Mouse (Mus musculus) hindbrain, embryonic 10.5 days (tissue): Measurements from ENCODE around the gene Ciao2a. TPM values are rescaled to one million over a fixed set of nuclear protein-coding genes. Genes with fewer than 3 reads are reported as not detected.

Source experiments
- DNase-seq: peaks from one replicate; pipeline ENCODE4 v3.0.0-alpha.2; 2017; ENCODE audit warnings: low spot score
- H3K27ac ChIP-seq: fragments of 300-500 bp; sonication (generic); 2 replicates; pipeline ENCODE4 v1.5.1; 2016; ENCODE audit warnings: mild to moderate bottlenecking, moderate library complexity
- H3K27me3 ChIP-seq: fragments of 300-500 bp; sonication (generic); 2 replicates; pipeline ENCODE4 v1.6.1; 2016; ENCODE audit warnings: mild to moderate bottlenecking; ENCODE audit not compliant: poor library complexity, insufficient read depth, severe bottlenecking
- H3K36me3 ChIP-seq: fragments of 300-500 bp; sonication (generic); 2 replicates; pipeline ENCODE4 v1.6.1; 2016; ENCODE audit warnings: mild to moderate bottlenecking, moderate library complexity
- H3K4me1 ChIP-seq: fragments of 300-500 bp; sonication (generic); replicated peaks from 2 replicates; pipeline ENCODE4 v1.6.1; 2016; ENCODE audit warnings: mild to moderate bottlenecking
- H3K4me3 ChIP-seq: fragments of 300-500 bp; sonication (generic); 2 replicates; pipeline ENCODE4 v1.5.1; 2016; ENCODE audit warnings: mild to moderate bottlenecking, moderate library complexity
- H3K9me3 ChIP-seq: fragments of 300-500 bp; sonication (generic); 2 replicates; pipeline ENCODE4 v1.6.1; 2016; ENCODE audit warnings: mild to moderate bottlenecking, moderate library complexity
- WGBS: fragments of 180-500 bp; shearing (Covaris S2); methylation state at CpG from one replicate; pipeline ENCODE4 v1.1.7; 2016; 5-methylcytosine and 5-hydroxymethylcytosine counted together
- polyA plus RNA-seq: library from polyadenylated mRNA; unstranded; fragments of >200 nt; fragmentation: Nextera tagmentation; extraction: Ambion mirVana; gene quantifications from 2 replicates; pipeline ENCODE4 v1.2.1, GENCODE M21; 2016

The Ciao2a gene
- polyA plus RNA-seq, 1 experiment from 2014 or later, result 138 TPM

GRCm38 (mm10) chr9:66174985-66175384 is 48.6 kb downstream of the Ciao2a start:
- peaks cover 32% of the 10 kb centered on the region for H3K4me1 ChIP-seq
- no peaks in the 10 kb centered on the region for H3K36me3 ChIP-seq
- WGBS, result 84% methylated on average over 3 of the region's 3 CpGs
- H3K27ac ChIP-seq, result no peak overlapping the region
- DNase-seq, result no peak
- H3K4me3 ChIP-seq, result no peak overlapping the region
- H3K27me3 ChIP-seq, result no peaks in the 10 kb centered on the region
- H3K9me3 ChIP-seq, result no peaks in the 10 kb centered on the region

DNA sequence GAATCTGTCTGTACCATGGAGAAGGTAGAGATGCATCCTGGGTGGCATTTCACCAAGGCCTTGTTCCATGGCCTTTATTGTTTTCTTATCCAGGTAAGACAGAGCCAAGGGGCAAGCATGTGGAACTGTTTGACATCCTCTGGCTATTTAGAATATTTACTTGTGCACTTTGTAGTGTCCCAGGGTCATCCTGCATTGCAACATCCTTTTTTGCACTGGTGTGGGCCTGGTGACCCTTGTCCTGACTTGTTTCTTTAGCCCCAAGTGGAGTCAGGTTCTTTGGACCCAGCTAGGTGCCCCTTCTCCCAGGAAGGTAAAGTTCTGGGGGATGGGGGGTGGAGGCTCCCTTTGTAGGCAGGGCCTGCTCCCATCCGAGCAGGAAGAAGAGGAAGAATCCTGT is 51.6 kb downstream of the Ciao2a start:
- DNase-seq, result no peak
- Histone ChIP-seq H3K36me3 (no peaks in the 10 kb centered on the region), H3K27me3 (peaks cover 10% of the 10 kb centered on the region; the same call in 1 of the 2 replicates), H3K9me3 (no peaks in the 10 kb centered on the region), H3K27ac (no peak overlapping the region), H3K4me1 (peaks cover 18% of the 10 kb centered on the region; the same call in 1 of the 2 replicates), H3K4me3 (no peak overlapping the region)
- 20% methylated on average over 1 of the region's 1 CpGs for WGBS

DNA sequence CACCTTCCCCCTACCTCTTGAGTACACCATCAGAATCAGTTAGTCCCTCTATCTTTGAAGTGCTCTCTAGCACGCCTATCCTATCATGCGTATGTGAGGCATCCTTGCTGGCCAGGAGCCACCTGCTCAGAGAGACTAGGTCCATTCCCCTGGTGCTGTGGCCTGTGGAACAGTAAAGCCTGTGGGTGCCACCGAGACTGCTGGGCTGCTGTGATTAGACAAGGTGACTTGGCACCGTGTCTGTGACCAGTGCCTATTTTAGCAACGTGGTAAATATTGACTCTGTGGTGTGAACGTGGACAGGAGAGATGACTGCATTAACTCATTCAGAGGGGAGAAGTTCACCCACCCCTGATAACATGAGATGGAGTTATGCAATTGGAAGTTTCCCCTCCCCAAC is 53.4 kb downstream of the Ciao2a start:
- H3K36me3 ChIP-seq, result no peaks in the 10 kb centered on the region
- no peak overlapping the region for H3K27ac ChIP-seq
- DNase-seq, result no peak
- peaks cover 23% of the 10 kb centered on the region for H3K4me1 ChIP-seq
- H3K9me3 ChIP-seq, result no peaks in the 10 kb centered on the region
- peaks cover 20% of the 10 kb centered on the region for H3K27me3 ChIP-seq
- 92% methylated on average over 6 of the region's 6 CpGs for WGBS
- H3K4me3 ChIP-seq, result no peak overlapping the region

- Histone ChIP-seq H3K36me3 (no peaks in the 10 kb centered on the region), H3K9me3 (no peaks in the 10 kb centered on the region), H3K27ac (peak overlapping the region; percentile 46), H3K4me3 (no peak overlapping the region), H3K4me1 (peaks cover 32% of the 10 kb centered on the region), H3K27me3 (peaks cover 25% of the 10 kb centered on the region)
- 82% methylated on average over 4 of the region's 4 CpGs for WGBS
- no peak for DNase-seq
These were observed 54.9 kb downstream of the Ciao2a start for GRCm38 (mm10) chr9:66181126-66181825.

GRCm38 (mm10) chr9:66181826-66182678 is 55.6 kb downstream of the Ciao2a start:
- Histone ChIP-seq H3K27ac (peak overlapping the region; percentile 66), H3K9me3 (no peaks in the 10 kb centered on the region), H3K27me3 (peaks cover 25% of the 10 kb centered on the region), H3K4me1 (peaks cover 39% of the 10 kb centered on the region), H3K36me3 (no peaks in the 10 kb centered on the region), H3K4me3 (no peak overlapping the region)
- no peak for DNase-seq
- whole genome bisulfite sequencing, result 72% methylated on average over 11 of the region's 11 CpGs

DNA sequence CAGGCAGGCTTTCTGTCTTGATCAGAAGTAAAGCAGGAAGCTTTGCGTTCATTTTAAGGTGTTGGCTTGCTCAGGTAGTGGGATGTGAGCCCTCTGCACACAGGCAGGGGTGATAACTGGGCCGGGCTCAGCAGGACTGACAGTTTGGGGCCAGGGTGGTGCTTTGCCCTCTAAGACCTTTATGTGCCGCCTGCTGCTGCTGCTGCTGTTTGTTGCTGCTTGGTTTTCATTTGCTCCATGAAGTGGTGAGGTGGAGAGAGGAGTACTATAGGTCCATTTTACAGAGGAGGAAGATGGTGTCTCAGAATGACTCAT is 56.2 kb downstream of the Ciao2a start:
- Histone ChIP-seq H3K36me3 (no peaks in the 10 kb centered on the region), H3K4me3 (no peak overlapping the region), H3K27ac (peak overlapping the region; percentile 66), H3K27me3 (peaks cover 28% of the 10 kb centered on the region), H3K9me3 (no peaks in the 10 kb centered on the region), H3K4me1 (peaks cover 45% of the 10 kb centered on the region)
- WGBS, result 79% methylated on average over 3 of the region's 3 CpGs
- no peak for DNase-seq

DNA sequence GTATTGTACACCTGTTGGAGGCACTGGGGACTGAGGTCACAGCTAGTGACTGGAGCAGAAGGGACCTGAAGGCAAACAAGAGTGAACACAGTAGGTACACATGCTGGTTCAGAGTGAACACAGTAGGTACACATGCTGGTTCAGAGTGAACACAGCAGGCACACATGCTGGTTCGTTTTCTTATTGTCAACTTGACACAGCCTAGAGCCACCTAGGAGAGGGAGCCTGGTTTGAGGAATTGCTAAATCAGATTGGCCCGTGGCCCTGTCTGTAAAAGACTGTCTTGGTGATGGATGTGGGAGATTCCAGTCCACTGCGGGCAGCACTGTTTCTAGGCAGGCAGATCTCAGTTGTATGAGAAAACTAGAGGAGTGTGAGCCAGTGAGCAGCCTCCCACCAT is 56.6 kb downstream of the Ciao2a start:
- DNase-seq, result no peak
- peaks cover 43% of the 10 kb centered on the region for H3K4me1 ChIP-seq
- peaks cover 30% of the 10 kb centered on the region for H3K27me3 ChIP-seq
- no peaks in the 10 kb centered on the region for H3K36me3 ChIP-seq
- no peaks in the 10 kb centered on the region for H3K9me3 ChIP-seq
- no peak overlapping the region; the same call in 1 of the 2 replicates for H3K27ac ChIP-seq
- 75% methylated on average over 3 of the region's 3 CpGs for WGBS
- H3K4me3 ChIP-seq, result no peak overlapping the region

- 70% methylated on average over 5 of the region's 5 CpGs for WGBS
These were observed 58.2 kb downstream of the Ciao2a start for GRCm38 (mm10) chr9:66184572-66184971.

GRCm38 (mm10) chr9:66186426-66186825 is 60.0 kb downstream of the Ciao2a start:
- Histone ChIP-seq H3K9me3 (no peaks in the 10 kb centered on the region), H3K4me3 (no peak overlapping the region), H3K27ac (peak overlapping the region; percentile 56; the same call in 1 of the 2 replicates), H3K27me3 (peaks cover 30% of the 10 kb centered on the region), H3K36me3 (no peaks in the 10 kb centered on the region), H3K4me1 (peaks cover 39% of the 10 kb centered on the region)
- DNase-seq, result peak; percentile 64
- WGBS, result 21% methylated on average over 6 of the region's 6 CpGs

More at GRCm38 (mm10) chr9:66184572-66184971, 58.2 kb downstream of the Ciao2a start:
- H3K4me1 ChIP-seq, result peaks cover 44% of the 10 kb centered on the region
- H3K4me3 ChIP-seq, result no peak overlapping the region
- no peaks in the 10 kb centered on the region for H3K36me3 ChIP-seq
- no peaks in the 10 kb centered on the region for H3K9me3 ChIP-seq
- peaks cover 30% of the 10 kb centered on the region for H3K27me3 ChIP-seq
- DNase-seq, result no peak
- 0 out of 2 replicates have a peak overlapping the region, but pooled peaks have one; percentile 35 for H3K27ac ChIP-seq

Other genes with a start within 250 kb of the Ciao2a start
- gene Pclaf, start 236.4 kb upstream of the Ciao2a start, polyA plus RNA-seq, result 187 and 280 TPM in 2 replicates
- gene Trip4, start 217.8 kb upstream of the Ciao2a start, polyA plus RNA-seq, result 29.7 and 32.3 TPM in 2 replicates
- 19.3 and 21.5 TPM in 2 replicates for gene Csnk1g1, start 217.7 kb upstream of the Ciao2a start, polyA plus RNA-seq
- gene Ppib, start 66.4 kb upstream of the Ciao2a start, polyA plus RNA-seq, result 498 and 516 TPM in 2 replicates
- gene Snx22, start 56.9 kb upstream of the Ciao2a start, polyA plus RNA-seq, result 3.5 and 4.6 TPM in 2 replicates
- 128 and 136 TPM in 2 replicates for gene Snx1, start within 50 bp of the Ciao2a start, polyA plus RNA-seq
- gene Dapk2, start 31.6 kb downstream of the Ciao2a start, polyA plus RNA-seq, result 3.5 and 5.1 TPM in 2 replicates
- gene Herc1, start 223.8 kb downstream of the Ciao2a start, polyA plus RNA-seq, result 28.9 and 30.5 TPM in 2 replicates